Mouse (Mus musculus) limb, embryonic 12.5 days (tissue): ENCODE results near the gene Bcl10. TPM values are rescaled to one million over a fixed set of nuclear protein-coding genes. Genes with fewer than 3 reads are reported as not detected.

ENCODE experiments used
- ATAC-seq: fragments of 200-750 bp; cut with Nextera tagmentation; 2 replicates; pipeline ENCODE4 v1.8.0; 2017; ENCODE audit warnings: low read depth, moderate TSS enrichment; ENCODE audit not compliant: insufficient number of reproducible peaks, insufficient read depth, low FRiP score, low TSS enrichment
- H3K27ac ChIP-seq: fragments of 300-500 bp; sonication (generic); 2 replicates; pipeline ENCODE4 v1.5.1; 2016; ENCODE audit warnings: mild to moderate bottlenecking, moderate library complexity
- H3K27me3 ChIP-seq: fragments of 300-500 bp; sonication (generic); 2 replicates; pipeline ENCODE4 v1.6.1; 2016; ENCODE audit warnings: mild to moderate bottlenecking, moderate library complexity
- H3K36me3 ChIP-seq: fragments of 300-500 bp; sonication (generic); 2 replicates; pipeline ENCODE4 v1.6.1; 2016; ENCODE audit warnings: mild to moderate bottlenecking, moderate library complexity
- H3K4me1 ChIP-seq: fragments of 300-500 bp; sonication (generic); replicated peaks from 2 replicates; pipeline ENCODE4 v1.6.1; 2016
- H3K4me2 ChIP-seq: fragments of 300-500 bp; sonication (generic); 2 replicates; pipeline ENCODE4 v1.6.1; 2016; ENCODE audit warnings: mild to moderate bottlenecking, moderate library complexity
- H3K4me3 ChIP-seq: fragments of 300-500 bp; sonication (generic); replicated peaks from 2 replicates; pipeline ENCODE4 v1.5.1; 2016; ENCODE audit warnings: mild to moderate bottlenecking
- H3K9ac ChIP-seq: fragments of 300-500 bp; sonication (generic); replicated peaks from 2 replicates; pipeline ENCODE4 v1.6.1; 2016; ENCODE audit warnings: mild to moderate bottlenecking, moderate library complexity
- H3K9me3 ChIP-seq: fragments of 300-500 bp; sonication (generic); 2 replicates; pipeline ENCODE4 v1.6.1; 2016; ENCODE audit warnings: mild to moderate bottlenecking, moderate library complexity
- WGBS: fragments of 180-500 bp; shearing (Covaris S2); methylation state at CpG from one replicate; pipeline ENCODE4 v1.1.7; 2016; 5-methylcytosine and 5-hydroxymethylcytosine counted together
- polyA plus RNA-seq: library from polyadenylated mRNA; unstranded; fragments of >200 nt; fragmentation: Nextera tagmentation; extraction: Ambion mirVana; gene quantifications from 2 replicates; pipeline ENCODE4 v1.2.1, GENCODE M21; 2016

The Bcl10 gene
- polyA plus RNA-seq, 1 experiment from 2014 or later, result 54.6 TPM

DNA sequence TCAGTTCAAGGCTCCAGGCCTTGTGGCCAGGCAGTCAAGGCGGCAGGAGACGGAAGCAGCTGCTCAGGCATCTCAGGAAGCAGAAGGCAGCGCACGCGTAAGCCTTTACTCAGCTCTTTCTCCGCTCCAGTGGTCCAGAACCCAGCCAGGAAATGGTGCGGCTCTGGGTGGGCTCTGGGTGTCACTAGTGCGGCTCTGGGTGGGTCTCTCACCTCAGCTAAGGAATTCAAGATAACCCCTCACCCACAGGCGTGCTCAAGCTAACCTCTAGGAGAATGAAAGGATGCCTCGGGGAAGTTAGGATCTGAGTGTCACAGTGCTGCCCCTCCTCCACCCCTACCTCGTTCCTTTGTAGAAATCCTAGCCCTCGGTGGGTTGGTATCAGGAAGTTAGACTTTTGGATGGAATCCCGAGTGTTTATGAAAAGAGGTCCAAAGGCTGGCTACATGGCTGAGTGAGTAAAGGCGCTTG lies 46.5 kb downstream of the Bcl10 start:
- peak overlapping the region; percentile 31; the same call in 1 of the 2 replicates for H3K27ac ChIP-seq
- peaks cover 11% of the 10 kb centered on the region for H3K4me1 ChIP-seq
- WGBS, result 58% methylated on average over 14 of the region's 14 CpGs
- no peak overlapping the region for H3K9ac ChIP-seq
- H3K27me3 ChIP-seq, result peaks cover 11% of the 10 kb centered on the region
- H3K36me3 ChIP-seq, result no peaks in the 10 kb centered on the region
- peaks cover 8% of the 10 kb centered on the region for H3K9me3 ChIP-seq
- ATAC-seq, result no peak
- H3K4me3 ChIP-seq, result no peak overlapping the region
- H3K4me2 ChIP-seq, result no peak overlapping the region

DNA sequence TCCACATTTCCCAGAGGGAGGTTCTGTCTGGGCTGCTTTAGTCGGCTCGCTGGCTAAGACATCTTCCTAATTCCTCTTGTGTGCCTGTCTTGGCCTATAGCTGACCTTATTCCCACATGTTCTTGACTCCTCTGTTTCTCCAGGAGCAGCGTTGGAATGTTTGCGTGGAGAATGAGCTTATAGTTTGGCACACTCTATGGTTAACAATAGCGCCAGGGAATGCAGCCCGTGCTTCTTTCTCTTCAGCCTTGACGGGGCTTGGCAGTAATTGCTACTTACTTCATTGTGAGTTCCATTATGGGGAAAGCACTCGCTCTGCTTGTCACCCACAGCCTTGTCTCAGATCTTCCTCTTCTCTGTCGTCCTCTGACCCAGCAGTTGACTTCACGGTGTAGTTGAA lies 48.9 kb downstream of the Bcl10 start:
- H3K9me3 ChIP-seq, result peaks cover 17% of the 10 kb centered on the region
- H3K27me3 ChIP-seq, result no peaks in the 10 kb centered on the region
- H3K4me2 ChIP-seq, result no peak overlapping the region
- ATAC-seq, result no peak
- H3K4me1 ChIP-seq, result no peaks in the 10 kb centered on the region; the same call in 1 of the 2 replicates
- H3K4me3 ChIP-seq, result no peak overlapping the region
- no peaks in the 10 kb centered on the region for H3K36me3 ChIP-seq
- no peak overlapping the region for H3K27ac ChIP-seq
- 78% methylated on average over 10 of the region's 10 CpGs for WGBS
- no peak overlapping the region for H3K9ac ChIP-seq

DNA sequence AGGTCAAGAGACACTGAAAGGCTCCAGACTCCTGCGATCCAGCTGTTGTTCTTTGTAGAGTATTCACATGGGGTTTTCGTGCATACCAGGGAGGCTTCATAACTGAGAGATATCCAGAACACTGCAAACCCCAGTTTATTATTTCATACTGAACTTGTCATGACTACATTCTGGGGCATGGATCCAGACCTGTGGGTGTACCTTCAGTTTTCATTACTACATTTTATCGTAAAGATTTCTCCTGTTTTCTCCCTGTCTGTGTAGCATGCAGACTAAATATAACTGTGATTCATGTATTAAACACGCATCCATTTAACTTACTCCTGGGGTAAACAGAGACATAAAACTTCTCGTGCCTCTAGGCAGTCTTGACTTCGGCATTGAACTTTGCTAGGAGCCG lies 52.4 kb downstream of the Bcl10 start:
- H3K4me3 ChIP-seq, result no peak overlapping the region
- H3K27ac ChIP-seq, result no peak overlapping the region
- peaks cover 5% of the 10 kb centered on the region; the same call in 1 of the 2 replicates for H3K27me3 ChIP-seq
- H3K36me3 ChIP-seq, result no peaks in the 10 kb centered on the region
- H3K9me3 ChIP-seq, result peaks cover 17% of the 10 kb centered on the region
- no peak for ATAC-seq
- H3K9ac ChIP-seq, result no peak overlapping the region
- no peak overlapping the region for H3K4me2 ChIP-seq
- 83% methylated on average over 7 of the region's 7 CpGs for WGBS
- no peaks in the 10 kb centered on the region for H3K4me1 ChIP-seq

Other genes with a start within 250 kb of the Bcl10 start
- gene Ddah1, start 164.1 kb upstream of the Bcl10 start, polyA plus RNA-seq, result 21.7 and 25.4 TPM in 2 replicates
- gene 2410004B18Rik, start 15.2 kb downstream of the Bcl10 start, polyA plus RNA-seq, result 47.4 and 55.2 TPM in 2 replicates
- 2.5 and 3.3 TPM in 2 replicates for gene Syde2, start 65.1 kb downstream of the Bcl10 start, polyA plus RNA-seq
- gene Wdr63, start 185.3 kb downstream of the Bcl10 start, polyA plus RNA-seq, result not detected in 2 replicates
- 3.2 and 4.1 TPM in 2 replicates for gene Mcoln3, start 194.6 kb downstream of the Bcl10 start, polyA plus RNA-seq
- gene Mcoln2, start 227.0 kb downstream of the Bcl10 start, polyA plus RNA-seq, result 0.60 and 0.70 TPM in 2 replicates